Mouse (Mus musculus) spleen, postnatal 4 days (tissue): ENCODE measurements at regions not wholly inside any gene's neighbourhood (a gene's known extent, or its start where the extent isn't known, plus 50 kb on each side); places are given as distances from the start of the nearest gene placed in this dataset.

ENCODE experiments used
- DNase-seq, 2 experiments: peaks; one replicate each; pipeline ENCODE4 v3.0.0; 2022; ENCODE audit warnings: low spot score in 2 of 2

- DNase-seq = no peak
These were observed 225.0 kb downstream of the Tex36 start for GRCm38 (mm10) chr7:133376833-133377484.

- DNase-seq = no peak
These were observed 229.3 kb downstream of the Tex36 start for GRCm38 (mm10) chr7:133372695-133373094.

GRCm38 (mm10) chr7:133370542-133370941 lies 231.4 kb downstream of the Tex36 start:
- no peak for DNase-seq

- DNase-seq = no peak
These were observed 237.4 kb downstream of the Tex36 start for GRCm38 (mm10) chr7:133364601-133365000.

- no peak for DNase-seq
These were observed 204.6 kb upstream of the Ctbp2 start for GRCm38 (mm10) chr7:133328717-133329116.

- no peak for DNase-seq
These were observed 201.5 kb upstream of the Ctbp2 start for GRCm38 (mm10) chr7:133325548-133326190.

GRCm38 (mm10) chr7:133323955-133324354 lies 199.8 kb upstream of the Ctbp2 start:
- DNase-seq = no peak

- no peak for DNase-seq
These were observed 193.4 kb upstream of the Ctbp2 start for GRCm38 (mm10) chr7:133317511-133317910.

GRCm38 (mm10) chr7:133316701-133317475 lies 192.7 kb upstream of the Ctbp2 start:
- DNase-seq = no peak

GRCm38 (mm10) chr7:133315197-133316029 lies 191.3 kb upstream of the Ctbp2 start:
- DNase-seq = no peak

GRCm38 (mm10) chr7:133313115-133313514 lies 189.0 kb upstream of the Ctbp2 start:
- DNase-seq = no peak

GRCm38 (mm10) chr7:133311116-133311801 lies 187.1 kb upstream of the Ctbp2 start:
- DNase-seq = no peak

- no peak for DNase-seq
These were observed 180.3 kb upstream of the Ctbp2 start for GRCm38 (mm10) chr7:133304461-133304860.

- DNase-seq = no peak
These were observed 166.3 kb upstream of the Ctbp2 start for GRCm38 (mm10) chr7:133290471-133290870.

- no peak for DNase-seq
These were observed 164.1 kb upstream of the Ctbp2 start for GRCm38 (mm10) chr7:133288236-133288635.

GRCm38 (mm10) chr7:133286836-133287235 lies 162.7 kb upstream of the Ctbp2 start:
- no peak for DNase-seq

- DNase-seq = no peak
These were observed 162.1 kb upstream of the Ctbp2 start for GRCm38 (mm10) chr7:133286216-133286615.

GRCm38 (mm10) chr7:133262161-133262560 lies 138.0 kb upstream of the Ctbp2 start:
- DNase-seq = no peak

- no peak for DNase-seq
These were observed 135.0 kb upstream of the Ctbp2 start for GRCm38 (mm10) chr7:133259143-133259542.

- DNase-seq = no peak
These were observed 132.7 kb upstream of the Ctbp2 start for GRCm38 (mm10) chr7:133256831-133257230.

- DNase-seq = no peak
These were observed 120.4 kb upstream of the Ctbp2 start for GRCm38 (mm10) chr7:133244601-133245000.
